Comparison of ENCODE assay signal across 26 mouse cellular contexts in the genomic region with DNA sequence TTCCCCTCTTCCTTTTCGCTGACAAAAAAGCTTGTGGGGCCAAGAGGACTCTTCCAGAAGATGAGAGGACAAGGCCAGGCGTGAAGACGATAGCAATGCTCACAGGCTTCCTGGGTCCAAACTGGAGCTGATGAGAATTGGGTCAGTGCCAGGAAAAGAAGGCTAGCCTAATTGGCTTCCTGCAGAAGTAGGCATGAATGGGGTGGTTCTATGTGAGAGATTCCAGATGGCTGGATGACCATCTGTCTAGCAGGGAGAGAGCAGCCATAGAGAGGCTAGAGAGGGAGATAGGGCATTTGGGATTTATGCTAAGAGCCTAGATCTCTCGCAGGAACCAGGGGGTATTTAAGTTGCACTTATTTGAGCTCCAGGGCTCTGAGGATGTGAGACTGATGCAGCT. TPM values are rescaled to one million over a fixed set of nuclear protein-coding genes. Genes with fewer than 3 reads are reported as not detected.
A peak's percentile ranks its signal among the peaks of the same experiment; 100 is the strongest.
DNase-seq lines count a peak whose midpoint lies in the region; ATAC-seq and TF ChIP-seq lines count a peak whose summit lies in the region.
"Had no signal": no experiment of that assay in that cellular context is flagged by ENCODE, and none has a peak within 500 bp of the region (broad histone marks: within the 10 kb centered on the region; RNA-seq: fewer than 3 reads in every experiment).

No protein-coding gene starts in this region.

- TF ChIP-seq CTCF in hindbrain, postnatal 0 days (IDR thresholded peaks at IDR 0.05; ENCODE audit: low read depth): no peak
- TF ChIP-seq CTCF in stomach, postnatal 0 days (IDR thresholded peaks at IDR 0.05; ENCODE audit: low read depth): no peak

- TF ChIP-seq EP300 in stomach, postnatal 0 days (optimal IDR thresholded peaks at IDR 0.05): no peak

- DNase-seq in cerebellum, adult 8-10 months: no peak
- peak; percentile 64 for DNase-seq in hindbrain, postnatal 0 days (ENCODE audit: low spot score)
- DNase-seq in stomach, postnatal 0 days (ENCODE audit: low spot score): no peak
- no peak for DNase-seq in ovary, postnatal 14 days (ENCODE audit: low spot score)
- DNase-seq: adrenal gland, postnatal 10 days; gastrocnemius, adult 2 months; heart, adult 18-20 months; heart, postnatal 36 days; kidney, adult 2 months; kidney, postnatal 10 days; liver, postnatal 0 days; right cerebral cortex, adult 18-20 months; thymus, postnatal 4 days had no signal

- H3K27me3 ChIP-seq in hindbrain, postnatal 0 days (ENCODE audit: insufficient read depth, low read length): no peaks in the 10 kb centered on the region
- H3K27me3 ChIP-seq in hindbrain, embryonic 12.5 days: no peaks in the 10 kb centered on the region
- no peaks in the 10 kb centered on the region for H3K27me3 ChIP-seq in stomach, embryonic 15.5 days (replicated peaks)
- H3K27me3 ChIP-seq in stomach, postnatal 0 days (ENCODE audit: control insufficient read depth, insufficient read depth, low read length): no peaks in the 10 kb centered on the region
- H3K27me3 ChIP-seq in stomach, embryonic 16.5 days (ENCODE audit: control insufficient read depth, insufficient read depth, low read length): no peaks in the 10 kb centered on the region
- H3K27me3 ChIP-seq: embryonic facial prominence, embryonic 12.5 days; limb, embryonic 15.5 days; Patski had no signal

- H3K4me3 ChIP-seq in hindbrain, postnatal 0 days (ENCODE audit: low read length): no peak overlapping the region
- no peak overlapping the region for H3K4me3 ChIP-seq in hindbrain, embryonic 12.5 days
- H3K4me3 ChIP-seq in stomach, embryonic 15.5 days (replicated peaks): no peak overlapping the region
- H3K4me3 ChIP-seq in stomach, postnatal 0 days (ENCODE audit: low read depth, low read length): no peak overlapping the region
- H3K4me3 ChIP-seq in stomach, embryonic 16.5 days (replicated peaks; ENCODE audit: low read length): no peak overlapping the region
- H3K4me3 ChIP-seq: embryonic facial prominence, embryonic 12.5 days; gastrocnemius, adult 2 months; limb, embryonic 15.5 days; megakaryocyte, embryonic 14.5 days had no signal

- H3K4me2 ChIP-seq in hindbrain, postnatal 0 days (ENCODE audit: low read depth, low read length): no peak overlapping the region
- H3K4me2 ChIP-seq in hindbrain, embryonic 12.5 days (replicated peaks): no peak overlapping the region
- no peak overlapping the region for H3K4me2 ChIP-seq in stomach, embryonic 15.5 days
- no peak overlapping the region for H3K4me2 ChIP-seq in stomach, postnatal 0 days (replicated peaks; ENCODE audit: low read depth)
- H3K4me2 ChIP-seq in stomach, embryonic 16.5 days (ENCODE audit: low read depth, low read length): no peak overlapping the region
- H3K4me2 ChIP-seq: embryonic facial prominence, embryonic 12.5 days; limb, embryonic 15.5 days had no signal

- H3K27ac ChIP-seq in hindbrain, postnatal 0 days: no peak overlapping the region
- no peak overlapping the region for H3K27ac ChIP-seq in hindbrain, embryonic 12.5 days
- H3K27ac ChIP-seq in stomach, embryonic 15.5 days: no peak overlapping the region
- H3K27ac ChIP-seq in stomach, postnatal 0 days (replicated peaks): no peak overlapping the region
- no peak overlapping the region for H3K27ac ChIP-seq in stomach, embryonic 16.5 days (ENCODE audit: low read length)
- H3K27ac ChIP-seq: embryonic facial prominence, embryonic 12.5 days; gastrocnemius, adult 2 months; limb, embryonic 15.5 days had no signal

- no peaks in the 10 kb centered on the region for H3K36me3 ChIP-seq in hindbrain, postnatal 0 days (ENCODE audit: insufficient read depth, low read length)
- H3K36me3 ChIP-seq in hindbrain, embryonic 12.5 days: no peaks in the 10 kb centered on the region
- H3K36me3 ChIP-seq in stomach, embryonic 15.5 days: no peaks in the 10 kb centered on the region
- H3K36me3 ChIP-seq in stomach, postnatal 0 days (ENCODE audit: control insufficient read depth, insufficient read depth, low read length): no peaks in the 10 kb centered on the region
- H3K36me3 ChIP-seq in stomach, embryonic 16.5 days (ENCODE audit: control insufficient read depth, insufficient read depth, low read length): no peaks in the 10 kb centered on the region
- H3K36me3 ChIP-seq: embryonic facial prominence, embryonic 12.5 days; limb, embryonic 15.5 days had no signal

- H3K4me1 ChIP-seq in hindbrain, postnatal 0 days (ENCODE audit: insufficient read depth, low read length): no peaks in the 10 kb centered on the region
- no peaks in the 10 kb centered on the region for H3K4me1 ChIP-seq in hindbrain, embryonic 12.5 days
- H3K4me1 ChIP-seq in stomach, embryonic 15.5 days: peaks cover 6% of the 10 kb centered on the region; the same call in 1 of the 2 replicates
- H3K4me1 ChIP-seq in stomach, postnatal 0 days (replicated peaks; ENCODE audit: control insufficient read depth, insufficient read depth): peaks cover 2% of the 10 kb centered on the region; the same call in 1 of the 2 replicates
- peaks cover 12% of the 10 kb centered on the region; the same call in 1 of the 2 replicates for H3K4me1 ChIP-seq in stomach, embryonic 16.5 days (ENCODE audit: control insufficient read depth, insufficient read depth, low read length)
- H3K4me1 ChIP-seq: embryonic facial prominence, embryonic 12.5 days had no signal

- H3K9ac ChIP-seq in hindbrain, postnatal 0 days (replicated peaks; ENCODE audit: low read length): no peak overlapping the region
- H3K9ac ChIP-seq in hindbrain, embryonic 12.5 days: no peak overlapping the region
- H3K9ac ChIP-seq in stomach, embryonic 15.5 days: no peak overlapping the region
- H3K9ac ChIP-seq in stomach, postnatal 0 days (ENCODE audit: low read length): no peak overlapping the region
- no peak overlapping the region for H3K9ac ChIP-seq in stomach, embryonic 16.5 days (ENCODE audit: low read length)
- H3K9ac ChIP-seq: embryonic facial prominence, embryonic 12.5 days; limb, embryonic 15.5 days; liver, postnatal 0 days had no signal

- ATAC-seq in cerebellum, adult (ENCODE audit: insufficient number of reproducible peaks, low FRiP score, low TSS enrichment): peak; percentile 76; the same call in 1 of the 2 replicates
- ATAC-seq in hindbrain, postnatal 0 days: peak; percentile 62; the same call in 1 of the 2 replicates
- no peak for ATAC-seq in hindbrain, embryonic 12.5 days (ENCODE audit: low FRiP score)
- ATAC-seq in stomach, embryonic 15.5 days (ENCODE audit: insufficient read depth, low FRiP score, low read depth): peak; percentile 50; the same call in 1 of the 2 replicates
- ATAC-seq in stomach, postnatal 0 days (ENCODE audit: low FRiP score, low TSS enrichment): no peak
- ATAC-seq in stomach, embryonic 16.5 days (ENCODE audit: insufficient read depth, low FRiP score): 0 out of 2 replicates have a peak, but pooled peaks have one; percentile 34
- ATAC-seq: liver, postnatal 0 days; Patski had no signal

- WGBS in hindbrain, postnatal 0 days: 52% methylated on average over 4 of the region's 4 CpGs
- WGBS in hindbrain, embryonic 12.5 days: 79% methylated on average over 4 of the region's 4 CpGs
- 78% methylated on average over 4 of the region's 4 CpGs for WGBS in stomach, embryonic 15.5 days
- WGBS in stomach, postnatal 0 days: 57% methylated on average over 4 of the region's 4 CpGs
- 50% methylated on average over 4 of the region's 4 CpGs for WGBS in stomach, embryonic 16.5 days

- no peaks in the 10 kb centered on the region for H3K9me3 ChIP-seq in hindbrain, postnatal 0 days (ENCODE audit: low read length)
- H3K9me3 ChIP-seq in hindbrain, embryonic 12.5 days (replicated peaks): no peaks in the 10 kb centered on the region
- H3K9me3 ChIP-seq in stomach, embryonic 15.5 days: no peaks in the 10 kb centered on the region
- H3K9me3 ChIP-seq in stomach, postnatal 0 days (ENCODE audit: control insufficient read depth, low read length): no peaks in the 10 kb centered on the region
- H3K9me3 ChIP-seq in stomach, embryonic 16.5 days (replicated peaks; ENCODE audit: control insufficient read depth, low read length): no peaks in the 10 kb centered on the region
- H3K9me3 ChIP-seq: embryonic facial prominence, embryonic 12.5 days; limb, embryonic 15.5 days had no signal

RNA-seq across cellular contexts. Expression of a gene that starts 9.5 kb away (rescaled TPM):
- total RNA-seq in hindbrain, postnatal 0 days (2014; rRNA removed): 0.16 and 0.65 TPM in 2 replicates
- 0.19 and 0.29 TPM in 2 replicates for polyA plus RNA-seq in hindbrain, postnatal 0 days (2015; fragmentation: Nextera tagmentation; extraction: Ambion mirVana)
- polyA plus RNA-seq in hindbrain, embryonic 12.5 days (2016; fragmentation: Nextera tagmentation; extraction: Ambion mirVana): 0.77 and 0.97 TPM in 2 replicates
- 44.5 and 73.3 TPM in 2 replicates for polyA plus RNA-seq in stomach, embryonic 15.5 days (2015; fragmentation: Nextera tagmentation; extraction: Ambion mirVana)
- 202 and 227 TPM in 2 replicates for polyA plus RNA-seq in stomach, postnatal 0 days (2015; fragmentation: Nextera tagmentation; extraction: Ambion mirVana)
- 101 and 127 TPM in 2 replicates for polyA plus RNA-seq in stomach, embryonic 16.5 days (2015; fragmentation: Nextera tagmentation; extraction: Ambion mirVana)
- total RNA-seq: gastrocnemius, adult 2 months; heart, postnatal 36 days; layer of hippocampus, adult 18-20 months; layer of hippocampus, postnatal 25 days; left cerebral cortex, postnatal 14 days had no signal
- polyA plus RNA-seq: cortical plate, adult 2 months had no signal

RNA-seq across cellular contexts. Expression of a gene that starts 16.8 kb away (rescaled TPM):
- total RNA-seq in hindbrain, postnatal 0 days (2014; rRNA removed): 67.2 and 70.2 TPM in 2 replicates
- 28.4 and 32.4 TPM in 2 replicates for polyA plus RNA-seq in hindbrain, postnatal 0 days (2015; fragmentation: Nextera tagmentation; extraction: Ambion mirVana)
- 29.0 and 33.6 TPM in 2 replicates for polyA plus RNA-seq in hindbrain, embryonic 12.5 days (2016; fragmentation: Nextera tagmentation; extraction: Ambion mirVana)
- polyA plus RNA-seq in stomach, embryonic 15.5 days (2015; fragmentation: Nextera tagmentation; extraction: Ambion mirVana): 20.1 and 25.2 TPM in 2 replicates
- polyA plus RNA-seq in stomach, postnatal 0 days (2015; fragmentation: Nextera tagmentation; extraction: Ambion mirVana): 9.5 and 10.9 TPM in 2 replicates
- 24.2 and 27.1 TPM in 2 replicates for polyA plus RNA-seq in stomach, embryonic 16.5 days (2015; fragmentation: Nextera tagmentation; extraction: Ambion mirVana)

RNA-seq across cellular contexts. Expression of a gene that starts 28.1 kb away (rescaled TPM):
- total RNA-seq in hindbrain, postnatal 0 days (2014; rRNA removed): 27.2 and 30.2 TPM in 2 replicates
- 47.5 and 47.9 TPM in 2 replicates for polyA plus RNA-seq in hindbrain, postnatal 0 days (2015; fragmentation: Nextera tagmentation; extraction: Ambion mirVana)
- polyA plus RNA-seq in hindbrain, embryonic 12.5 days (2016; fragmentation: Nextera tagmentation; extraction: Ambion mirVana): 101 and 113 TPM in 2 replicates
- polyA plus RNA-seq in stomach, embryonic 15.5 days (2015; fragmentation: Nextera tagmentation; extraction: Ambion mirVana): 67.0 and 68.6 TPM in 2 replicates
- 76.3 and 89.0 TPM in 2 replicates for polyA plus RNA-seq in stomach, postnatal 0 days (2015; fragmentation: Nextera tagmentation; extraction: Ambion mirVana)
- polyA plus RNA-seq in stomach, embryonic 16.5 days (2015; fragmentation: Nextera tagmentation; extraction: Ambion mirVana): 54.7 and 59.9 TPM in 2 replicates

RNA-seq across cellular contexts. Expression of a gene that starts 59.5 kb away (rescaled TPM):
- total RNA-seq in hindbrain, postnatal 0 days (2014; rRNA removed): not detected in 2 replicates
- polyA plus RNA-seq in hindbrain, postnatal 0 days (2015; fragmentation: Nextera tagmentation; extraction: Ambion mirVana): 0.06 TPM in 1 of 2 replicates, not detected in the other
- not detected in 2 replicates for polyA plus RNA-seq in hindbrain, embryonic 12.5 days (2016; fragmentation: Nextera tagmentation; extraction: Ambion mirVana)
- 0.35 and 0.42 TPM in 2 replicates for polyA plus RNA-seq in stomach, embryonic 15.5 days (2015; fragmentation: Nextera tagmentation; extraction: Ambion mirVana)
- 0.39 and 0.47 TPM in 2 replicates for polyA plus RNA-seq in stomach, postnatal 0 days (2015; fragmentation: Nextera tagmentation; extraction: Ambion mirVana)
- polyA plus RNA-seq in stomach, embryonic 16.5 days (2015; fragmentation: Nextera tagmentation; extraction: Ambion mirVana): 0.40 and 0.45 TPM in 2 replicates
- total RNA-seq: layer of hippocampus, postnatal 25 days; left cerebral cortex, postnatal 14 days had no signal
- polyA plus RNA-seq: cortical plate, adult 2 months; embryonic facial prominence, embryonic 12.5 days; heart, embryonic 14.5 days had no signal

Comparison
In these comparisons a context has a peak if more than half of its experiments do, and no peak if none do; other contexts are left out.
1. ATAC-seq: peak in cerebellum, adult (single experiment), hindbrain, postnatal 0 days (single experiment), stomach, embryonic 15.5 days (single experiment) and stomach, embryonic 16.5 days (single experiment); none in hindbrain, embryonic 12.5 days (single experiment) and stomach, postnatal 0 days (single experiment).
2. RNA of a gene that starts 9.5 kb away (polyA plus RNA-seq): 202 to 227 TPM in stomach, postnatal 0 days, 101 to 127 TPM in stomach, embryonic 16.5 days and 44.5 to 73.3 TPM in stomach, embryonic 15.5 days; 0.77 to 0.97 TPM in hindbrain, embryonic 12.5 days and 0.19 to 0.29 TPM in hindbrain, postnatal 0 days; every median in the first group is over 10 times any median in the second.